Mouse (Mus musculus): ENCODE data around the gene Rsl24d1. TPM values are rescaled to one million over a fixed set of nuclear protein-coding genes. Genes with fewer than 3 reads are reported as not detected.
"Not testable (repeated sequence)": the region's sequence is repeated elsewhere in the genome, so short reads cannot be mapped to it uniquely, and the experiment has no call there.

The Rsl24d1 gene
- total RNA-seq, 1 experiment from 2014 or later, result 52.8 TPM

GRCm38 (mm10) chr9:73094580-73094979 is 18.6 kb upstream of the Rsl24d1 start:
- ATAC-seq (replicated peaks; ENCODE audit: insufficient number of reproducible peaks, low FRiP score, low TSS enrichment, poor library complexity, severe bottlenecking), result no peak

- no peak for ATAC-seq (replicated peaks; ENCODE audit: insufficient number of reproducible peaks, low FRiP score, low TSS enrichment, poor library complexity, severe bottlenecking)
Observed at GRCm38 (mm10) chr9:73097898-73098297, 15.3 kb upstream of the Rsl24d1 start.

- ATAC-seq (replicated peaks; ENCODE audit: insufficient number of reproducible peaks, low FRiP score, low TSS enrichment, poor library complexity, severe bottlenecking), result no peak
Observed at GRCm38 (mm10) chr9:73101536-73101935, 11.7 kb upstream of the Rsl24d1 start, which contains the start of gene Khdc3. TSS of gene Khdc3 (plus strand) at chr9:73101836.

- no peak for ATAC-seq (replicated peaks; ENCODE audit: insufficient number of reproducible peaks, low FRiP score, low TSS enrichment, poor library complexity, severe bottlenecking)
Observed at GRCm38 (mm10) chr9:73102181-73102580, 11.0 kb upstream of the Rsl24d1 start, which contains the start of gene Gm20509. TSS of gene Gm20509 (plus strand) at chr9:73102470.

- no peak for ATAC-seq (replicated peaks; ENCODE audit: insufficient number of reproducible peaks, low FRiP score, low TSS enrichment, poor library complexity, severe bottlenecking)
Observed at GRCm38 (mm10) chr9:73103159-73103879, 9.9 kb upstream of the Rsl24d1 start.

GRCm38 (mm10) chr9:73103880-73104198 is 9.4 kb upstream of the Rsl24d1 start:
- ATAC-seq (replicated peaks; ENCODE audit: insufficient number of reproducible peaks, low FRiP score, low TSS enrichment, poor library complexity, severe bottlenecking), result no peak

- no peak for ATAC-seq (replicated peaks; ENCODE audit: insufficient number of reproducible peaks, low FRiP score, low TSS enrichment, poor library complexity, severe bottlenecking)
Observed at GRCm38 (mm10) chr9:73105141-73105540, 8.1 kb upstream of the Rsl24d1 start.

GRCm38 (mm10) chr9:73105771-73106170 is 7.5 kb upstream of the Rsl24d1 start:
- ATAC-seq (replicated peaks; ENCODE audit: insufficient number of reproducible peaks, low FRiP score, low TSS enrichment, poor library complexity, severe bottlenecking), result no peak

GRCm38 (mm10) chr9:73116704-73117103 is 3.5 kb downstream of the Rsl24d1 start:
- ATAC-seq (replicated peaks; ENCODE audit: insufficient number of reproducible peaks, low FRiP score, low TSS enrichment, poor library complexity, severe bottlenecking), result not testable (repeated sequence)

GRCm38 (mm10) chr9:73118012-73118411 is 4.8 kb downstream of the Rsl24d1 start:
- no peak for ATAC-seq (replicated peaks; ENCODE audit: insufficient number of reproducible peaks, low FRiP score, low TSS enrichment, poor library complexity, severe bottlenecking)

- no peak for ATAC-seq (replicated peaks; ENCODE audit: insufficient number of reproducible peaks, low FRiP score, low TSS enrichment, poor library complexity, severe bottlenecking)
Observed at GRCm38 (mm10) chr9:73121735-73122134, 8.5 kb downstream of the Rsl24d1 start.

- ATAC-seq (replicated peaks; ENCODE audit: insufficient number of reproducible peaks, low FRiP score, low TSS enrichment, poor library complexity, severe bottlenecking), result peak; percentile 74
Observed at GRCm38 (mm10) chr9:73125043-73125570, 11.9 kb downstream of the Rsl24d1 start.

- no peak for ATAC-seq (replicated peaks; ENCODE audit: insufficient number of reproducible peaks, low FRiP score, low TSS enrichment, poor library complexity, severe bottlenecking)
Observed at GRCm38 (mm10) chr9:73127457-73127856, 14.2 kb downstream of the Rsl24d1 start.

GRCm38 (mm10) chr9:73129875-73130274 is 16.6 kb downstream of the Rsl24d1 start:
- no peak for ATAC-seq (replicated peaks; ENCODE audit: insufficient number of reproducible peaks, low FRiP score, low TSS enrichment, poor library complexity, severe bottlenecking)

GRCm38 (mm10) chr9:73130529-73130928 is 17.3 kb downstream of the Rsl24d1 start:
- ATAC-seq (replicated peaks; ENCODE audit: insufficient number of reproducible peaks, low FRiP score, low TSS enrichment, poor library complexity, severe bottlenecking), result no peak

GRCm38 (mm10) chr9:73137341-73137886 is 24.2 kb downstream of the Rsl24d1 start:
- no peak for ATAC-seq (replicated peaks; ENCODE audit: insufficient number of reproducible peaks, low FRiP score, low TSS enrichment, poor library complexity, severe bottlenecking)

GRCm38 (mm10) chr9:73154347-73154746 is 41.1 kb downstream of the Rsl24d1 start:
- no peak for ATAC-seq (replicated peaks; ENCODE audit: insufficient number of reproducible peaks, low FRiP score, low TSS enrichment, poor library complexity, severe bottlenecking)

- ATAC-seq (replicated peaks; ENCODE audit: insufficient number of reproducible peaks, low FRiP score, low TSS enrichment, poor library complexity, severe bottlenecking), result peak; percentile 66
Observed at GRCm38 (mm10) chr9:73157968-73158367, 44.7 kb downstream of the Rsl24d1 start.

GRCm38 (mm10) chr9:73159265-73159664 is 46.0 kb downstream of the Rsl24d1 start:
- no peak for ATAC-seq (replicated peaks; ENCODE audit: insufficient number of reproducible peaks, low FRiP score, low TSS enrichment, poor library complexity, severe bottlenecking)

Measured in monocyte, adult 5-6 weeks (primary cell).